8 mouse cellular contexts compared by ENCODE assay signal in the genomic region with DNA sequence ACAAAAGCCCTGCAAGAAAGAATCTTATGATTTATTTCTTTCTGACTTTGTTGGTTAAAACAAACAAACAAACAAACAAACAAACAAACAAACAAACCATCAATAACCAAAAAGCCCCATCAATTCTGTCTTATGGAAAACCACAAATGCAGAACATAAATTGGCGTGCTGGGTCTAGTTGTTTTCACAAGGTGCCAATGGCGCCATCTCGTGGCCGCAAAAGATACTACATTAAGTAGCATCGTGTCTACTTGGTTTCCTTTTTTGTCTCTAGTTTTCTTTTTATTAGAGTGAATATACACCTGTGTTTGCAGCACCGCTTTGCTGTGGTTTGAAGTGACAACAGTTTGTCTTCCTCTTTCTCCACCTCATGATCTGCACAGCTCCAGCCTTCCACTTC. TPM values are rescaled to one million over a fixed set of nuclear protein-coding genes. Genes with fewer than 3 reads are reported as not detected.
DNase-seq lines count a peak whose midpoint lies in the region; ATAC-seq and TF ChIP-seq lines count a peak whose summit lies in the region.

No protein-coding gene starts in this region.

- H3K4me3 ChIP-seq in E14TG2a.4 (replicated peaks; ENCODE audit: low read length): no peak overlapping the region
- no peak overlapping the region for H3K4me3 ChIP-seq in liver, embryonic 11.5 days (ENCODE audit: low read depth, low read length)

- peak; percentile 73 for ATAC-seq in frontal cortex, adult (ENCODE audit: low TSS enrichment)
- no peak for ATAC-seq in liver, embryonic 11.5 days (replicated peaks; ENCODE audit: low FRiP score)

- 1% methylated on average over 6 of the region's 6 CpGs for WGBS in liver, embryonic 11.5 days

- H3K9me3 ChIP-seq in E14TG2a.4 (ENCODE audit: low read length): no peaks in the 10 kb centered on the region
- no peaks in the 10 kb centered on the region for H3K9me3 ChIP-seq in liver, embryonic 11.5 days (ENCODE audit: control insufficient read depth, low read length)

- peak; percentile 67 for DNase-seq in 3T3-L1 (ENCODE audit: low read depth, low spot score)
- DNase-seq in c-Kit-positive CD71-positive TER-119-negative erythroid progenitor cells, embryonic 14.5 days (ENCODE audit: low read depth): peak; percentile 48
- DNase-seq in kidney, postnatal 10 days: peak; percentile 92
- peak; percentile 54 for DNase-seq in liver, embryonic 11.5 days (ENCODE audit: low spot score)
- peak; percentile 88 for DNase-seq in right cerebral cortex, postnatal 14 days
- peak; percentile 71 for DNase-seq in urinary bladder, postnatal 25 days (ENCODE audit: low spot score)

- no peak overlapping the region for H3K9ac ChIP-seq in liver, embryonic 11.5 days (ENCODE audit: low read depth, low read length)

- peaks cover 32% of the 10 kb centered on the region for H3K4me1 ChIP-seq in E14TG2a.4 (replicated peaks; ENCODE audit: low read depth, low read length)
- no peaks in the 10 kb centered on the region for H3K4me1 ChIP-seq in liver, embryonic 11.5 days (replicated peaks; ENCODE audit: control insufficient read depth, insufficient read depth, low read length)

- H3K4me2 ChIP-seq in liver, embryonic 11.5 days: no peak overlapping the region

- no peaks in the 10 kb centered on the region for H3K36me3 ChIP-seq in E14TG2a.4 (ENCODE audit: insufficient read depth, low read length)
- no peaks in the 10 kb centered on the region for H3K36me3 ChIP-seq in liver, embryonic 11.5 days (ENCODE audit: control insufficient read depth, insufficient read depth, low read length)

- no peak overlapping the region for H3K27ac ChIP-seq in liver, embryonic 11.5 days (ENCODE audit: low read depth, low read length)

- peaks cover 46% of the 10 kb centered on the region for H3K27me3 ChIP-seq in E14TG2a.4 (ENCODE audit: insufficient read depth, low read length)
- peaks cover 11% of the 10 kb centered on the region for H3K27me3 ChIP-seq in liver, embryonic 11.5 days (replicated peaks; ENCODE audit: control insufficient read depth, insufficient read depth, low read length)

- peak; percentile 64 for TF ChIP-seq CTCF in E14TG2a.4 (conservative IDR thresholded peaks at IDR 0.05; ENCODE audit: low read length)

RNA-seq across cellular contexts. Expression of a gene that starts 6.2 kb away (rescaled TPM):
- 3.7 and 4.8 TPM in 2 replicates for polyA plus RNA-seq in liver, embryonic 11.5 days (2014; fragmentation: Nextera tagmentation; extraction: Ambion mirVana)

RNA-seq across cellular contexts. Expression of a gene that starts 22.0 kb away (rescaled TPM):
- polyA plus RNA-seq in liver, embryonic 11.5 days (2014; fragmentation: Nextera tagmentation; extraction: Ambion mirVana): not detected in 2 replicates
